Mouse (Mus musculus) small intestine, adult 2 months (tissue): Measurements from ENCODE around the gene Chn2.

Experiments used
- CTCF ChIP-seq: fragments of 200-500 bp; IDR thresholded peaks from 2 replicates; pipeline ENCODE4 v1.5.1; 2012; ENCODE audit warnings: low read depth, mild to moderate bottlenecking, control low read depth, inconsistent platforms, low read length, moderate library complexity, mixed read lengths; ENCODE audit not compliant: insufficient replicate concordance, insufficient read length; ENCODE audit errors: extremely low read depth
- POLR2A ChIP-seq: fragments of 200-500 bp; IDR thresholded peaks from 2 replicates; pipeline ENCODE4 v1.6.1; 2012; ENCODE audit warnings: low read depth, mild to moderate bottlenecking, control low read depth, inconsistent platforms, low read length, moderate library complexity

DNA sequence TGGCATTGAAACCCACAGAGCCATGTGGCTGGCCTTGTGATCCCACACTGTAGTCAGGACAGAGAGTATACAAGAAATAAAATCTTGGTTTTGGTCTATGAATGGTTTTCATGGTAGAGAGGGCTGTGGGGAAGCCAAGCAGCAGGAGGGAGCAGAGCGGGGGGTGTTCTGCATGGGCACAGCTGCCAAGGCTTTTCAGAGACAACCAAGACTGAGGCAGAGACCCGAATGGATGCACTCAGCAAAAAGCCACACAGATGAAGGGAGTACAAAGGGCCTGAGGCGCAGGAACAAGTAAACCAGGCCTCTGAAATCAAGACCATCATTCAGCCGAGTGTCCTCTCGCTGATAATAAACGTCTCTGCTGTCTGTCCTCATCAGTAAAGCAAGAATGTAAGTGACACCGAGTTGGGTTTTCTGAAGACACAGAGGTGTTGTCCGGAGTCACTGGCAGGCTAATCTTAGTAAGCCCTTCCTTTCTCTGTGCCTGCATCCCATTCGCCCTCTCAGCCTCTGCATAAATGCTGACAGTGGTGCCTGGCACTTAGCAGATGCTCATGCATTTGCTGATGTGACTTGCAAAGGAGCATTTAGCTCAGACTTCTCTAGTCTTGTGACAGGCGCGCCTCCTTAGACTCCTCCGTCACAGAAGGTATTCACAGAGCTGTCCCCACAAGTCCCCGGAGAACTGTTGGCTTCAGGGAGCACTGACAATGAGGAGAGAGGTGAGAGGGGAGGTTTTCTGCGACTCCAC, 144.6 kb downstream of the Chn2 start:
- TF ChIP-seq CTCF (no peak), POLR2A (no peak)
